Mouse (Mus musculus) stomach, embryonic 16.5 days (tissue): ENCODE data around the gene Dcst2. TPM values are rescaled to one million over a fixed set of nuclear protein-coding genes. Genes with fewer than 3 reads are reported as not detected.

ENCODE experiments used
- ATAC-seq: fragments of 200-750 bp; cut with Nextera tagmentation; 2 replicates; pipeline ENCODE4 v1.8.0; 2017; ENCODE audit warnings: moderate number of reproducible peaks, moderate TSS enrichment; ENCODE audit not compliant: insufficient read depth, low FRiP score
- H3K27ac ChIP-seq: fragments of 300-500 bp; sonication (generic); 2 replicates; pipeline ENCODE4 v1.5.1; 2014; ENCODE audit warnings: low read length
- H3K27me3 ChIP-seq: fragments of 300-500 bp; sonication (generic); 2 replicates; pipeline ENCODE4 v1.6.1; 2014; ENCODE audit warnings: low read length, control low read depth, mixed read lengths; ENCODE audit not compliant: control insufficient read depth, insufficient read depth
- H3K36me3 ChIP-seq: fragments of 300-500 bp; sonication (generic); 2 replicates; pipeline ENCODE4 v1.6.1; 2014; ENCODE audit warnings: low read length; ENCODE audit not compliant: control insufficient read depth, insufficient read depth
- H3K4me1 ChIP-seq: fragments of 300-500 bp; sonication (generic); 2 replicates; pipeline ENCODE4 v1.6.1; 2014; ENCODE audit warnings: low read length, control low read depth, mixed read lengths; ENCODE audit not compliant: control insufficient read depth, insufficient read depth
- H3K4me2 ChIP-seq: fragments of 300-500 bp; sonication (generic); 2 replicates; pipeline ENCODE4 v1.6.1; 2014; ENCODE audit warnings: low read depth, low read length, mixed read lengths
- H3K4me3 ChIP-seq: fragments of 300-500 bp; sonication (generic); replicated peaks from 2 replicates; pipeline ENCODE4 v1.5.1; 2014; ENCODE audit warnings: mild to moderate bottlenecking, low read length
- H3K9ac ChIP-seq: fragments of 300-500 bp; sonication (generic); 2 replicates; pipeline ENCODE4 v1.6.1; 2014; ENCODE audit warnings: low read length
- H3K9me3 ChIP-seq: fragments of 300-500 bp; sonication (generic); replicated peaks from 2 replicates; pipeline ENCODE4 v1.6.1; 2016; ENCODE audit warnings: low read length, control low read depth; ENCODE audit not compliant: control insufficient read depth
- WGBS: fragments of 180-500 bp; shearing (Covaris S2); extraction: QIAGEN DNeasy Blood & Tissue Kit; methylation state at CpG from one replicate; pipeline ENCODE4 v1.1.7; 2014; 5-methylcytosine and 5-hydroxymethylcytosine counted together
- polyA plus RNA-seq: library from polyadenylated mRNA; unstranded; fragments of >200 nt; fragmentation: Nextera tagmentation; extraction: Ambion mirVana; gene quantifications from 2 replicates; pipeline ENCODE4 v1.2.1, GENCODE M21; 2015

Dcst2 gene
- polyA plus RNA-seq, 1 experiment from 2014 or later, result 0.49 TPM

DNA sequence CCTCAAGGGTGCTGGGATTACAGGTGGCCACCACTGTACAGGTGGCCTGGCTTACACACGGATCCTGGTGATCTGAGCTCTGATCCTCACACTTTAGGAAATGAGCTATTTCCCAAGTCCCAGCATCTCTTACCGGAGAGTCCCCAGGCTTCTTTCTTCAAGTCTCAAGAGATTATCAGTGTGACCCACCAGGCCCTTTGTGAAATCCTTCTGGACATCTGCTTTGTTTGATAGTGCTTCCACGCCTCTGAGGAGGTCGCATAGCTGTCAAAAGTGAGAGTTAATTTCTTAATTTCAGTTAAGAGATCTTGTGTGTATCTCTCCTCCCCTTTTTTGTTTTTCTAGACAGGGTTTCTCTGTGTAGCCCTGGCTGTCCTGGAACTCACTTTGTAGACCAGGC is 64.1 kb downstream of the Dcst2 start:
- Histone ChIP-seq H3K9ac (no peak overlapping the region), H3K36me3 (0 out of 2 replicates have a peak, but pooled peaks cover 7% of the 10 kb centered on the region), H3K4me3 (no peak overlapping the region), H3K4me2 (no peak overlapping the region), H3K4me1 (peaks cover 31% of the 10 kb centered on the region), H3K27me3 (no peaks in the 10 kb centered on the region), H3K9me3 (no peaks in the 10 kb centered on the region), H3K27ac (no peak overlapping the region)
- 87% methylated on average over 4 of the region's 4 CpGs for WGBS
- ATAC-seq, result no peak

Other genes with a start within 250 kb of the Dcst2 start
- gene Pklr, start 225.8 kb upstream of the Dcst2 start, polyA plus RNA-seq, result 14.3 and 22.0 TPM in 2 replicates
- gene Hcn3, start 201.8 kb upstream of the Dcst2 start, polyA plus RNA-seq, result 1.7 and 1.8 TPM in 2 replicates
- 18.9 and 19.1 TPM in 2 replicates for gene Clk2, start 197.2 kb upstream of the Dcst2 start, polyA plus RNA-seq
- gene Scamp3, start 184.5 kb upstream of the Dcst2 start, polyA plus RNA-seq, result 104 and 113 TPM in 2 replicates
- 22.0 and 23.9 TPM in 2 replicates for gene Fam189b, start 178.8 kb upstream of the Dcst2 start, polyA plus RNA-seq
- 55.4 and 63.9 TPM in 2 replicates for gene Gba, start 159.0 kb upstream of the Dcst2 start, polyA plus RNA-seq
- gene Thbs3, start 146.8 kb upstream of the Dcst2 start, polyA plus RNA-seq, result 38.8 and 45.2 TPM in 2 replicates
- 172 and 177 TPM in 2 replicates for gene Mtx1, start 134.9 kb upstream of the Dcst2 start, polyA plus RNA-seq
- 112 and 164 TPM in 2 replicates for gene Muc1, start 132.9 kb upstream of the Dcst2 start, polyA plus RNA-seq
- 318 and 325 TPM in 2 replicates for gene Krtcap2, start 116.0 kb upstream of the Dcst2 start, polyA plus RNA-seq
- 4.4 and 4.8 TPM in 2 replicates for gene Trim46, start 115.7 kb upstream of the Dcst2 start, polyA plus RNA-seq
- gene Dpm3, start 102.6 kb upstream of the Dcst2 start, polyA plus RNA-seq, result 119 and 131 TPM in 2 replicates
- 81.7 and 83.1 TPM in 2 replicates for gene Slc50a1, start 91.4 kb upstream of the Dcst2 start, polyA plus RNA-seq
- gene Efna1, start 80.8 kb upstream of the Dcst2 start, polyA plus RNA-seq, result 41.5 and 44.7 TPM in 2 replicates
- gene Efna3, start 39.0 kb upstream of the Dcst2 start, polyA plus RNA-seq, result 13.0 and 16.0 TPM in 2 replicates
- 15.0 and 15.5 TPM in 2 replicates for gene Efna4, start 23.9 kb upstream of the Dcst2 start, polyA plus RNA-seq
- gene Adam15, start 12.0 kb upstream of the Dcst2 start, polyA plus RNA-seq, result 61.1 and 69.5 TPM in 2 replicates
- 0.70 and 0.89 TPM in 2 replicates for gene Dcst1, start 3.3 kb downstream of the Dcst2 start, polyA plus RNA-seq
- 8.0 and 9.2 TPM in 2 replicates for gene Zbtb7b, start 32.8 kb downstream of the Dcst2 start, polyA plus RNA-seq
- not detected in 2 replicates for gene Lenep, start 40.8 kb downstream of the Dcst2 start, polyA plus RNA-seq
- 27.5 and 28.6 TPM in 2 replicates for gene Flad1, start 49.9 kb downstream of the Dcst2 start, polyA plus RNA-seq
- 322 and 323 TPM in 2 replicates for gene Cks1b, start 56.4 kb downstream of the Dcst2 start, polyA plus RNA-seq
- 96.5 and 103 TPM in 2 replicates for gene Shc1, start 56.5 kb downstream of the Dcst2 start, polyA plus RNA-seq
- 21.1 and 23.4 TPM in 2 replicates for gene Pygo2, start 68.2 kb downstream of the Dcst2 start, polyA plus RNA-seq
- gene Pbxip1, start 74.7 kb downstream of the Dcst2 start, polyA plus RNA-seq, result 41.8 and 51.2 TPM in 2 replicates
- 56.0 and 64.9 TPM in 2 replicates for gene Pmvk, start 92.6 kb downstream of the Dcst2 start, polyA plus RNA-seq
- 4.9 and 5.9 TPM in 2 replicates for gene Kcnn3, start 158.2 kb downstream of the Dcst2 start, polyA plus RNA-seq